Mouse (Mus musculus) E14TG2a.4 (cell line): ENCODE results near the gene Rap1gap2.

Experiments
- H3K27me3 ChIP-seq: 2 replicates; pipeline ENCODE4 v1.6.1; 2014; ENCODE audit warnings: low read length, control low read depth; ENCODE audit not compliant: insufficient read depth
- H3K36me3 ChIP-seq: 2 replicates; pipeline ENCODE4 v1.6.1; 2014; ENCODE audit warnings: low read length, control low read depth; ENCODE audit not compliant: insufficient read depth
- H3K4me1 ChIP-seq: replicated peaks from 2 replicates; pipeline ENCODE4 v1.6.1; 2014; ENCODE audit warnings: low read depth, low read length, control low read depth
- H3K4me3 ChIP-seq: replicated peaks from 2 replicates; pipeline ENCODE4 v1.5.1; 2014; ENCODE audit warnings: mild to moderate bottlenecking, low read length
- H3K9me3 ChIP-seq: 2 replicates; pipeline ENCODE4 v1.6.1; 2014; ENCODE audit warnings: low read length, control low read depth
- CTCF ChIP-seq: conservative IDR thresholded peaks from 2 replicates; pipeline ENCODE4 v1.5.1; 2014; ENCODE audit warnings: low read length
- NANOG ChIP-seq: IDR thresholded peaks from 2 replicates; pipeline ENCODE4 v1.6.1; 2014; ENCODE audit warnings: borderline replicate concordance, low read length, mixed read lengths
- POU5F1 ChIP-seq: IDR thresholded peaks from 2 replicates; pipeline ENCODE4 v1.6.1; 2014; ENCODE audit warnings: low read length, borderline replicate concordance

The Rap1gap2 gene

GRCm38 (mm10) chr11:74464181-74464977 is 146.3 kb downstream of the Rap1gap2 start:
- Histone ChIP-seq H3K36me3 (no peaks in the 10 kb centered on the region), H3K9me3 (no peaks in the 10 kb centered on the region), H3K27me3 (peaks cover 29% of the 10 kb centered on the region), H3K4me1 (peaks cover 16% of the 10 kb centered on the region), H3K4me3 (no peak overlapping the region)
- TF ChIP-seq POU5F1, result no peak
- no peak for TF ChIP-seq CTCF
- no peak for TF ChIP-seq NANOG

DNA sequence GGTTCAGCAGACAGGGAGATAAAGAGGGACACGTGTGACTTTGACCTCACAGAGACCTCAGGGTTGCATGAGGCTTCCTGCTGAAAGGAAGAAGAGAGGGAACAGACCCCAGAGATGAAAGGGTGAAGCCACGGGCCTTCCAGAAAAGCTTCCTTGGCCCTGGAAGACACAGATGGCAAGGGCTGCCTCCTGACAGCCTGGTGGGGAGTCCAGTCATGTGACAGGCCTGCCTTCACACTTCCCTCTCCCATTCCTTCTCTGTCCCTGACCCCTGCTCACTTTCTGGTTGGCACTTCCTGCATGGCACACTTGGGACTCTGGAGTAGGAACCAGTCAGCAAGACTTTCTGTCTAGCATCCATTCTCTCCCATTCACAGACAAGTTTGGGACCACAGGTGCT is 148.1 kb downstream of the Rap1gap2 start:
- no peaks in the 10 kb centered on the region for H3K9me3 ChIP-seq
- H3K4me3 ChIP-seq, result no peak overlapping the region
- TF ChIP-seq POU5F1 (no peak), NANOG (no peak), CTCF (no peak)
- H3K36me3 ChIP-seq, result no peaks in the 10 kb centered on the region
- H3K27me3 ChIP-seq, result peaks cover 39% of the 10 kb centered on the region
- peaks cover 9% of the 10 kb centered on the region for H3K4me1 ChIP-seq

DNA sequence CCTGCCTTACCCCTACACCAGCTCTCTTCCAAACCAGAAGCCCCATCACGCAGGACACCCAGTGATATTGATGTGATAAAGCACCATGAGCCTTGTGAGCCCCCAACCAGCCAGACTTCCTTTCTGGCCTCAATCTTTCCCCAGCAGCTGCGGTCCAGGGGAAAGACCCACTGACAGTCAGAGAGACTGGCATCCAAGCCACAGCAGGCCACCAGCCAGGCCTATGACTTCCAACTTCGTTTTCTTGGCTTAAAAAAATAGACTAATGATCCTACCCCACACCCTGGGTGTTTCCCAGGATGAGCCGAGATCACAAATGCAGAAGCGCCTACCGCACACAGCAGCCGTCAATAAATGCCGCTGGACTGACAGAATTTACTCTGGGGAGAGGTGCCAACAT is 151.1 kb downstream of the Rap1gap2 start:
- TF ChIP-seq NANOG, result no peak
- no peak for TF ChIP-seq CTCF
- TF ChIP-seq POU5F1, result no peak
- Histone ChIP-seq H3K4me3 (no peak overlapping the region), H3K9me3 (no peaks in the 10 kb centered on the region), H3K4me1 (peaks cover 15% of the 10 kb centered on the region), H3K27me3 (peaks cover 39% of the 10 kb centered on the region), H3K36me3 (no peaks in the 10 kb centered on the region)

DNA sequence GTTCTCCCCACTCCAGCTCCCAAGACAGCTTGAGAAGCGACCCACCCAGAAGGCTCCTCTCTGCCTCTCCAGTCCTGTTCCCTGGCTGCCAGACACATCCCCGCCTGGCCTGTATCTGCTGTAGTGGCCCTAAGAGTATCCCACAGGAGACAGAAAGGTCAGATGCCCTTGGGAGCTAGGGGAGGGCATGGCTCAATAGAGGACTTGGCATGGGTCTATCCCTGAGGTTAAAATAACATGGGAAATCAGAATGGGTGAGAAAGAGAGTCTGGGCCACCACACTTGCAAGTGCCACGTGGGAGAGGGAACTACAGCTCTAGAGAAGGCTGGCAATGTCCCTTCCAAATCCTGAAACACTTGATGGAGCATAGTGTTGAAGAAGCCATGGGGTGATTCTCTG is 152.3 kb downstream of the Rap1gap2 start:
- peaks cover 37% of the 10 kb centered on the region for H3K27me3 ChIP-seq

DNA sequence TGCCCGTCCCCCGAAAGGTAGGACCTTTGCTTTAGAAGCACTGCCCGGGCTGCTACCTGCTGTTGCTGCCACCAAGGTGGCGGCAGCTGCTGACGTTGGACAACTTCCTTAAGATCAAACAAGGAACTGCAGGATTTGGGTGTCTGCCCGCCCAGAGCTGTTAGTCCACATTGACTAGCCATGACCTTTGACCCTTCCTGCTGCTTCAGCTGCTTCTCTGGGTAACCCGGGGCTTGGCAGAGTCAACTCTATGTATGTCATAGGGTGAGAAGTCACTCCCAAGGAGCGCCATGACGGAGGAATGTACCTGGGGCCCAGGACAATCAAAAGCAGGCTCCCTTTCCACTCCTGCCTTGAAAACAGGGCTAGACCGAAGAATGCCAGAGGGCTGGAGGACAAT is 153.5 kb downstream of the Rap1gap2 start:
- H3K9me3 ChIP-seq, result no peaks in the 10 kb centered on the region
- peaks cover 26% of the 10 kb centered on the region for H3K4me1 ChIP-seq
- H3K27me3 ChIP-seq, result peaks cover 25% of the 10 kb centered on the region
- TF ChIP-seq NANOG (no peak), POU5F1 (no peak), CTCF (no peak)
- no peak overlapping the region for H3K4me3 ChIP-seq
- H3K36me3 ChIP-seq, result no peaks in the 10 kb centered on the region

More for the DNA sequence above, 152.3 kb downstream of the Rap1gap2 start:
- TF ChIP-seq CTCF, result no peak
- no peak for TF ChIP-seq NANOG
- TF ChIP-seq POU5F1, result no peak
- Histone ChIP-seq H3K9me3 (no peaks in the 10 kb centered on the region), H3K4me1 (peaks cover 23% of the 10 kb centered on the region), H3K4me3 (no peak overlapping the region), H3K36me3 (no peaks in the 10 kb centered on the region)

DNA sequence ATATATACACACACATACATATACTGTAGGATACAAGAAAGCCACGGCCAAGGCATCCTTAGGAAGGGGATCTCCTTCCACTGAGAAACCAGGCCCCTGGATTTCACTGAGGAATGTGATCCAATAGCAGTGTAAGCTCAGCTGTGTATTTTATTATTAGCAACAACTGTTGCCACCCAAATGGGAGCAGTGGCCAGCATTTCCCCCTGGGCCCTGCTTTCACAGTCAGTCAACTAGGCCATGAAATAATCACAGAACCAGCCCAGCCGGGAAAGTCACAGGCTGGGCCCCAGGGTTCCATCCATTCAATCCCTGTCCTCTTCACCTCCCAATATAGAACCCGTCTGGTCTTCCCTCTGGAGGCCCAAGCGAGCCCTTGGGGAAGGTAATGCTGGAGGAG is 162.2 kb downstream of the Rap1gap2 start:
- H3K9me3 ChIP-seq, result no peaks in the 10 kb centered on the region
- no peaks in the 10 kb centered on the region for H3K36me3 ChIP-seq
- H3K27me3 ChIP-seq, result no peaks in the 10 kb centered on the region
- no peak overlapping the region for H3K4me3 ChIP-seq
- TF ChIP-seq NANOG, result no peak
- TF ChIP-seq POU5F1, result no peak
- TF ChIP-seq CTCF, result no peak
- peaks cover 16% of the 10 kb centered on the region for H3K4me1 ChIP-seq

GRCm38 (mm10) chr11:74447991-74448403 is 162.7 kb downstream of the Rap1gap2 start:
- Histone ChIP-seq H3K9me3 (no peaks in the 10 kb centered on the region), H3K36me3 (no peaks in the 10 kb centered on the region), H3K4me3 (no peak overlapping the region), H3K27me3 (no peaks in the 10 kb centered on the region), H3K4me1 (peaks cover 11% of the 10 kb centered on the region)
- TF ChIP-seq POU5F1, result no peak

- H3K4me1 ChIP-seq, result peaks cover 11% of the 10 kb centered on the region
- no peaks in the 10 kb centered on the region for H3K36me3 ChIP-seq
- no peaks in the 10 kb centered on the region for H3K27me3 ChIP-seq
- no peak overlapping the region for H3K4me3 ChIP-seq
- TF ChIP-seq POU5F1 (no peak), CTCF (no peak), NANOG (no peak)
- no peaks in the 10 kb centered on the region for H3K9me3 ChIP-seq
Measured at GRCm38 (mm10) chr11:74445591-74445990, 165.1 kb downstream of the Rap1gap2 start.

GRCm38 (mm10) chr11:74443924-74444256 is 166.8 kb downstream of the Rap1gap2 start:
- Histone ChIP-seq H3K27me3 (no peaks in the 10 kb centered on the region), H3K4me3 (no peak overlapping the region), H3K36me3 (no peaks in the 10 kb centered on the region), H3K9me3 (no peaks in the 10 kb centered on the region), H3K4me1 (peaks cover 26% of the 10 kb centered on the region)
- TF ChIP-seq CTCF (no peak), NANOG (no peak), POU5F1 (no peak)
